Mouse (Mus musculus) liver, postnatal 0 days (tissue): Measurements from ENCODE around the gene Abcc9. TPM values are rescaled to one million over a fixed set of nuclear protein-coding genes. Genes with fewer than 3 reads are reported as not detected.

Experiments used
- ATAC-seq: fragments of 200-750 bp; cut with Nextera tagmentation; 2 replicates; pipeline ENCODE4 v1.8.0; 2017; ENCODE audit warnings: mild to moderate bottlenecking, moderate library complexity
- DNase-seq: peaks from one replicate; pipeline ENCODE4 v3.0.0-alpha.2; 2016
- H3K27ac ChIP-seq: fragments of 300-500 bp; sonication (generic); 2 replicates; pipeline ENCODE4 v1.5.1; 2014; ENCODE audit warnings: antibody characterized with exemption, moderate library complexity, mild to moderate bottlenecking, low read depth
- H3K27me3 ChIP-seq: fragments of 300-500 bp; sonication (generic); 2 replicates; pipeline ENCODE4 v1.6.1; 2014; ENCODE audit warnings: low read length, control low read depth, mixed read lengths; ENCODE audit not compliant: insufficient read depth
- H3K36me3 ChIP-seq: fragments of 300-500 bp; sonication (generic); replicated peaks from 2 replicates; pipeline ENCODE4 v1.6.1; 2014; ENCODE audit warnings: mild to moderate bottlenecking, control low read depth, low read length, moderate library complexity, mixed read lengths; ENCODE audit not compliant: insufficient read depth
- H3K4me1 ChIP-seq: fragments of 300-500 bp; sonication (generic); 2 replicates; pipeline ENCODE4 v1.6.1; 2014; ENCODE audit warnings: antibody characterized with exemption, mild to moderate bottlenecking, control low read depth; ENCODE audit not compliant: insufficient read depth
- H3K4me2 ChIP-seq: fragments of 300-500 bp; sonication (generic); 2 replicates; pipeline ENCODE4 v1.6.1; 2014; ENCODE audit warnings: low read depth, mild to moderate bottlenecking, low read length, moderate library complexity, mixed read lengths
- H3K4me3 ChIP-seq: fragments of 300-500 bp; sonication (generic); 2 replicates; pipeline ENCODE4 v1.5.1; 2014; ENCODE audit warnings: low read depth, low read length
- H3K9ac ChIP-seq: fragments of 300-500 bp; sonication (generic); replicated peaks from 2 replicates; pipeline ENCODE4 v1.6.1; 2014; ENCODE audit warnings: mild to moderate bottlenecking, moderate library complexity
- H3K9me3 ChIP-seq: fragments of 300-500 bp; sonication (generic); 2 replicates; pipeline ENCODE4 v1.6.1; 2016; ENCODE audit warnings: mild to moderate bottlenecking, control low read depth, low read length, mixed read lengths
- CTCF ChIP-seq: sonication (generic); IDR thresholded peaks from 2 replicates; pipeline ENCODE4 v1.5.1; 2016; ENCODE audit warnings: antibody characterized with exemption, low read depth
- EP300 ChIP-seq: IDR thresholded peaks from 2 replicates; pipeline ENCODE4 v1.6.1; 2016; ENCODE audit warnings: antibody characterized with exemption, low read depth, mild to moderate bottlenecking
- WGBS: fragments of 180-500 bp; shearing (Covaris S2); extraction: QIAGEN DNeasy Blood & Tissue Kit; methylation state at CpG from one replicate; pipeline ENCODE4 v1.1.7; 2014; ENCODE audit not compliant: insufficient replicate concordance; 5-methylcytosine and 5-hydroxymethylcytosine counted together
- polyA plus RNA-seq: library from polyadenylated mRNA; unstranded; fragments of >200 nt; fragmentation: Nextera tagmentation; extraction: Ambion mirVana; gene quantifications from 2 replicates; pipeline ENCODE4 v1.2.1, GENCODE M21; 2015

Gene Abcc9
- polyA plus RNA-seq, 1 experiment from 2014 or later: 3.2 TPM

DNA sequence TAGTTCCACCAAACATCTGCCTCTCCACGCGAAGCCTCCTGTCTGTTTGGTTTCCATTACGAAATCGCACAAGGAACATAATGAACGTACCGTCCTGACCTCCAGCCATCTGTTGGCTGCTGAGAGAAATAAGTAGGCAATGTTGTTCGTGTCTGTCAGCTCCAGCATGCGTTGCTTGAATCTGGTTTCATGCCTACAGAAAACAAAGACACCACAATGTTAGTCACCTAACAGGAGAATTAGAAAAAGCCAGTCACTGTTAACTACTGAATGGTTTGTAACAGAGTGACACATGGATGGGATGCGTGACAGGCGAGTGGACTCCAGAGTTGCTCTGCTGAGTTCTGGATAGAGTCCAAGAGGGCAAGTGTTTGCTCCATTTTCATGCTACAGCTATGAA is 87.8 kb downstream of the Abcc9 start:
- Histone ChIP-seq H3K27me3 (no peaks in the 10 kb centered on the region), H3K4me1 (no peaks in the 10 kb centered on the region), H3K36me3 (no peaks in the 10 kb centered on the region), H3K4me2 (no peak overlapping the region), H3K4me3 (no peak overlapping the region), H3K27ac (peak overlapping the region; percentile 44), H3K9ac (no peak overlapping the region), H3K9me3 (no peaks in the 10 kb centered on the region)
- peak; percentile 88 for ATAC-seq
- peak; percentile 44; the same call in 1 of the 2 replicates for TF ChIP-seq EP300
- TF ChIP-seq CTCF: no peak
- 48% methylated on average over 10 of the region's 10 CpGs for WGBS
- peak; percentile 28 for DNase-seq

DNA sequence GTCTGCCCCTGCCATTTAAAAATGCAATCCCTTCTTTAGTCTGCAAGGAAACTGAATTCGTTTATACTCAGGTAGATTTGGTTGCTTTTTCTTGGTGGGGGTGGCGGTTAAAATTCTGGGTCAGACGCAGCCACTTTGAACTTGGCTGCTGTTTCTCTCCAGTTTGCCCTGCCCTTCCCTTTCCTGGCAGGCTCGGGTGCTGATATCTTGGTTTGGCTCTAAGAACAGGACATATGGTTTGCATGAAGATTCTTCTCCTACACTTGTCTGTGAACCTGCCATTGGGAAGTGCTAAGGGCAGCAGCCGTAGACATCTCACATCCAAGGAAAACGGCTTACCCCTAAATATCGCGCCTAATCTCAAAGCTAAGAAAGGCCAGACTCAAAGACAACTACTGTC is 89.7 kb downstream of the Abcc9 start:
- H3K27ac ChIP-seq: no peak overlapping the region
- no peaks in the 10 kb centered on the region for H3K36me3 ChIP-seq
- WGBS: 66% methylated on average over 8 of the region's 8 CpGs

DNA sequence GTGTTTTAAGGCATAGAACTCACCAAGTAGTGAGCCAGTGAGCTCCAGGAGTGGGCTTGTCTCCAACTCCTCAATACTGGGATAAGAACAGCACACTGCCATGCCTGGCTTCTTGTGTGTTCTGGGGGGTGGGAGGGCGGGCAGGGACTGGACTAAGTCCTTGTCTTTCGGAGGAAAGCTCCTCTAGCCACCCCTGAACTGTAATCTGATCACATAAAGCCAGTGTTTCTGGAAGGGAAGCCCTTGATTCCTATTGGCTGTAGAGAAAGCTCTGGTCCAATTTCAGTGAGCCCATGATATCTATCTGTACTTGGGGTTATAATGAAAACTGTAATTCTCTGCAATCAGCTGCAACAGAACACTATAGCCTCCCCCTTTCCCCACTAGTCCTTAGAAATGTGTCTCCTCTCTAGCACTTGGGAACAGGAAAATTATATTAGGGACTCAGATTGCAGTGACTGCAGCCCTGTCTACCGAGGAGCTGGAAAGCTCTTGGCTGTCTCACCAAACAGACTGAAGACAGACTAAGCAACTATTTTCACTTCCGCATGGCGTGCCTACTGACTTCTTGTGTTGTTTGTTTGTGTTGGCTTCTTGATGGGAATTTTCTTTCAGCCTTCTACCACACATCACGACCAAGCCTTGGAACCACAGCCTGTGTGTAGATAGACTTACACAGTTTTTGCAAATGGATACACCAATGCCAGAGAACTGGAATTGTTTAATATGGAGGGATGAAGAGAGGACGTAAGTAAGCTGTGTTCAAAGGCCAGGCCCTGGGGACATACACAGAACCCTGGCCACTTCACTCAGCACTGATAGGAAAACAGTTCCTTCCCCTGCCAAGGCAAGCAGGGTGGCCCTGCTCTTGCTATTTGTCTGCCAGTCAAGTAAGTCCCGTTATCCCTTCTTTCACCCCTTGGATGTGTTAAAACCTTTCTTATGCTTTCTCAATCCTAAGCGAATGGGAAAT is 92.4 kb downstream of the Abcc9 start:
- Histone ChIP-seq H3K27me3 (no peaks in the 10 kb centered on the region), H3K4me3 (no peak overlapping the region), H3K36me3 (no peaks in the 10 kb centered on the region), H3K27ac (no peak overlapping the region), H3K4me2 (no peak overlapping the region), H3K9ac (no peak overlapping the region), H3K9me3 (no peaks in the 10 kb centered on the region), H3K4me1 (no peaks in the 10 kb centered on the region)
- TF ChIP-seq CTCF (no peak), EP300 (no peak)
- ATAC-seq: no peak
- DNase-seq: no peak
- 69% methylated on average over 9 of the region's 9 CpGs for WGBS

More for the DNA sequence above, 89.7 kb downstream of the Abcc9 start:
- Histone ChIP-seq H3K9ac (no peak overlapping the region), H3K4me2 (no peak overlapping the region), H3K4me3 (no peak overlapping the region), H3K27me3 (no peaks in the 10 kb centered on the region), H3K4me1 (no peaks in the 10 kb centered on the region), H3K9me3 (no peaks in the 10 kb centered on the region)
- TF ChIP-seq CTCF (no peak), EP300 (no peak)
- ATAC-seq (no peak), DNase-seq (no peak)

DNA sequence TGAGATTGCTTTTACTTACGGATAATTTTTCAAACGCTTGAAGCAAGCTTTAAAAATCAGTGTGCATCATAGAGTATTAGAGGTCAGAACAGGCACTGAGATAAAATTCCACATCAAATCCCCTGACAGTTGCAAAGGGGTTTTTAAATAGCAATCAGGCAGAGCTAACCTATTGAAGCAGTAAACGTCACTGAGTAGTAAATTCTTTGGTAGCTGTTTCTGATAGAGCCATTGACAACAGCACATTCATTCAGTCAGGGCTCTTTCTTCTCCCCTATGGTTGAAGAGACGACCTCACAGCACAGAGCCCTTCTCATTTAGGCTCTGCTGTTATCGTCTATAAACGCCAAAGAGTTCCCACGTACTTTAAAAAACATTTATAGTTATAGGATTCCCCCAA is 95.0 kb downstream of the Abcc9 start:
- Histone ChIP-seq H3K9me3 (no peaks in the 10 kb centered on the region), H3K4me3 (no peak overlapping the region), H3K27me3 (no peaks in the 10 kb centered on the region), H3K4me1 (no peaks in the 10 kb centered on the region), H3K9ac (no peak overlapping the region), H3K4me2 (no peak overlapping the region), H3K36me3 (no peaks in the 10 kb centered on the region), H3K27ac (no peak overlapping the region)
- DNase-seq (no peak), ATAC-seq (no peak)
- 73% methylated on average over 7 of the region's 7 CpGs for WGBS
- TF ChIP-seq CTCF (no peak), EP300 (no peak)

DNA sequence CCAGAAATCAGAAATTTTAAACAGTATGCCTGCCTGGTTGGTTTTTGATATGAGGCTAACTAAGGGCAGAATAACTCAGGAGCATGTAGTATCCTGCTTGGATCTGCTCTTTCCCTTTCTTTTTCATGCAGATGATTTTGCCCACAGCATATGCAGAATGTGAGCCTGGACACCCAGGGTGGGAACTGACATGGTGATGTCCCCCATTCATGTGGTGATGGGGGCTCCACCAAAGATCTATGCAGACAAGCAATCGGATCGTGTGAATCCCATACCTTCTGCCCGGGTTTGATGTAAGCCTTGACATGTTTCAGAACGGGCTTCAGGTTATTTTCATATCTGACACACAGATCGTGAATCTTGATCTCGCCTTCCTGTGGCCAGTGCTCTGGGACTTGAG is 99.3 kb downstream of the Abcc9 start:
- H3K4me3 ChIP-seq: no peak overlapping the region
- no peak overlapping the region for H3K4me2 ChIP-seq
- H3K4me1 ChIP-seq: no peaks in the 10 kb centered on the region
- DNase-seq (no peak), ATAC-seq (no peak)
- no peaks in the 10 kb centered on the region for H3K9me3 ChIP-seq
- no peaks in the 10 kb centered on the region for H3K27me3 ChIP-seq
- 60% methylated on average over 6 of the region's 6 CpGs for WGBS
- no peak for TF ChIP-seq CTCF
- TF ChIP-seq EP300: no peak
- no peak overlapping the region for H3K27ac ChIP-seq
- H3K36me3 ChIP-seq: no peaks in the 10 kb centered on the region
- H3K9ac ChIP-seq: no peak overlapping the region

DNA sequence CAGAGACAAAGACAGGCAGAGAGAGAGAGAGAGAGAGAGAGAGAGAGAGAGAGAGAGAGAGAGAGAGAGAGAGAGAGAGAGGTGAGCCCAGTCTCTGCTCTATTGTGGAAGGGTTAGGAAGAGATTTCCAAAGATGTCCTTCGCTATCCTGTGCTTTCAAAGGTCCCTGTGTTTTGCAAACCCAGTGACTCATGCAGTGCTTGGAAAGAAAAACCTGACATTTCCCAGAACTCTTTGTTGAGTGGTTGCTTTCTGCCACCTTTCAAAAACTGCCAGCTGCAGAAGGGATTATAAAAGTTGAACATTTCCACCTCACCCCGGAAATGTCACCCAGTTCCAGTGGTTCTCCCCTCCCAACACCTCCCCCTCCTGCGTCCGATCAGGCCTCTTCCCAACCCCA is 123.3 kb downstream of the Abcc9 start:
- TF ChIP-seq CTCF (no peak), EP300 (no peak)
- H3K27ac ChIP-seq: no peak overlapping the region
- H3K9me3 ChIP-seq: no peaks in the 10 kb centered on the region
- DNase-seq: no peak
- no peak for ATAC-seq
- H3K4me1 ChIP-seq: no peaks in the 10 kb centered on the region
- WGBS: 76% methylated on average over 4 of the region's 4 CpGs
- H3K4me2 ChIP-seq: no peak overlapping the region
- H3K4me3 ChIP-seq: no peak overlapping the region
- H3K27me3 ChIP-seq: no peaks in the 10 kb centered on the region
- H3K9ac ChIP-seq: no peak overlapping the region
- H3K36me3 ChIP-seq: no peaks in the 10 kb centered on the region
